Mouse (Mus musculus) liver, embryonic 15.5 days (tissue): Measurements from ENCODE around the gene Pcbp2. TPM values are rescaled to one million over a fixed set of nuclear protein-coding genes. Genes with fewer than 3 reads are reported as not detected.
A peak's percentile ranks its signal among the peaks of the same experiment; 100 is the strongest.

Source experiments
- ATAC-seq: fragments of 200-750 bp; cut with Nextera tagmentation; 2 replicates; pipeline ENCODE4 v1.8.0; 2017; ENCODE audit warnings: moderate number of reproducible peaks, mild to moderate bottlenecking, moderate library complexity; ENCODE audit not compliant: insufficient read depth
- H3K27ac ChIP-seq: fragments of 300-500 bp; sonication (generic); replicated peaks from 2 replicates; pipeline ENCODE4 v1.5.1; 2015; ENCODE audit warnings: mild to moderate bottlenecking, inconsistent platforms
- H3K27me3 ChIP-seq: fragments of 300-500 bp; sonication (generic); 2 replicates; pipeline ENCODE4 v1.6.1; 2015; ENCODE audit warnings: mild to moderate bottlenecking, inconsistent platforms
- H3K36me3 ChIP-seq: fragments of 300-500 bp; sonication (generic); replicated peaks from 2 replicates; pipeline ENCODE4 v1.6.1; 2015; ENCODE audit warnings: moderate library complexity, mild to moderate bottlenecking, inconsistent platforms
- H3K4me1 ChIP-seq: fragments of 300-500 bp; sonication (generic); replicated peaks from 2 replicates; pipeline ENCODE4 v1.6.1; 2015; ENCODE audit warnings: inconsistent platforms
- H3K4me2 ChIP-seq: fragments of 300-500 bp; sonication (generic); 2 replicates; pipeline ENCODE4 v1.6.1; 2015; ENCODE audit warnings: moderate library complexity, mild to moderate bottlenecking, inconsistent platforms
- H3K4me3 ChIP-seq: fragments of 300-500 bp; sonication (generic); replicated peaks from 2 replicates; pipeline ENCODE4 v1.5.1; 2015; ENCODE audit warnings: mild to moderate bottlenecking, inconsistent platforms
- H3K9ac ChIP-seq: fragments of 300-500 bp; sonication (generic); 2 replicates; pipeline ENCODE4 v1.6.1; 2015; ENCODE audit warnings: moderate library complexity, mild to moderate bottlenecking, inconsistent platforms
- H3K9me3 ChIP-seq: fragments of 300-500 bp; sonication (generic); replicated peaks from 2 replicates; pipeline ENCODE4 v1.6.1; 2016; ENCODE audit warnings: inconsistent platforms
- WGBS: fragments of 180-500 bp; shearing (Covaris S2); methylation state at CpG from one replicate; pipeline ENCODE4 v1.1.7; 2015; ENCODE audit warnings: mixed read lengths; ENCODE audit not compliant: insufficient replicate concordance; 5-methylcytosine and 5-hydroxymethylcytosine counted together
- polyA plus RNA-seq: library from polyadenylated mRNA; unstranded; fragments of >200 nt; fragmentation: Nextera tagmentation; extraction: Ambion mirVana; gene quantifications from 2 replicates; pipeline ENCODE4 v1.2.1, GENCODE M21; 2015

Gene Pcbp2
- polyA plus RNA-seq, 1 experiment from 2014 or later: 64.1 TPM

DNA sequence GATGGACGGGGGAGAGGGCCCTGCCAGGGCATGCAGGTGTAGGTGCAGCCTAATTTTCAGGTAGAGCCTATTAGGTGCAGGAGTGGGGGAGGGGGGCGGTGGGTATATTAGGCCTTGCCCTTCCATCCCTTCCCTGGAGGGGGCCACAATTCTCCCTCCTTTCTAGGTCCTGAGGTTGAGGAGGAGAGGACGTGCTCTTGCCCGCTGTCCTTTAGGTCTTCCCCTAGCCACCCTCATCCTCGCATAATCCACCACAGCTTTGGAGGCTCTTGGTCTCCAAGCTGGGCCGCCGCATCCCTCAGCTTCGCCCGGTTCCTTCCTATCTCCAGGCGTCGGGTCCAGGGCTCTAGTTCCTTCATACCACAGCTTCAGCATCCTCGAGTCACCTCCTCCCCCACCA is 46.0 kb downstream of the Pcbp2 start:
- H3K36me3 ChIP-seq: peaks cover 6% of the 10 kb centered on the region; the same call in 1 of the 2 replicates
- H3K4me1 ChIP-seq: peaks cover 46% of the 10 kb centered on the region
- H3K4me3 ChIP-seq: peak overlapping the region; percentile 87
- H3K9ac ChIP-seq: peak overlapping the region; percentile 70
- ATAC-seq: no peak
- H3K9me3 ChIP-seq: no peaks in the 10 kb centered on the region
- no peak overlapping the region for H3K27ac ChIP-seq
- H3K27me3 ChIP-seq: peaks cover 27% of the 10 kb centered on the region
- H3K4me2 ChIP-seq: peak overlapping the region; percentile 100
- 10% methylated on average over 12 of the region's 12 CpGs for WGBS

DNA sequence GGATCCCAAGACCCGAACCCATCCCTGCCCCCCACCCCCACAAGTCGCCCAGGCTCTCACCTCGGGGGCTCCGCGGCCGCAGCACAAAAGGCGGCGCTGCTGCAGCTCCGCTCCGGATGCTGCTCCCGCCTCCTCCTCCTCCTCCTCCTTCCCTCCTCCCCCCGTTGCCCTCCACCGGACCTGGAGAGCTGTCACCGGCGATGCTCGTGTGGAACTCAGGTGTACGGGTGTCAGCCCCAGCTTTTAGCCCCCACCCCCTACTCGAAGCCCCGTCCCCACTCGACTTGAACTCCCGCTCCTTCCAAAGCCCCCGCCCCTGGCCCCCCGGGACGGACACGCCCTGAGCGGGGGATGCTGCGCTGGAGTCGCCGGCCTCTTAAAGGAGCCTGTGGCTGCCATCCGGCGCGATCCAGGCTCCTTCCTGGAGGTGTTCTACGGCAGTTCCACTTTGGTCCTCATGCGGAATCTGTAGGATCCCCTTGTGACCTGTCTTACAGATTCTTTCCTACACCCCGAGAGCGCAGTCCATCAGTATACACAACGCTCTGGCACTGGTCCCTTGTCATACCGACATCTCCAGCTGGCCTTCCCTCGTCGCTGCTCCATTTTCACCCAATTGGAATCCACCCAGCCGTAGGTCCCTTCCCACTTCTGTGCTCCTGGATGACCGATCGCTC is 46.5 kb downstream of the Pcbp2 start, which contains the start of gene Map3k12:
TSS of gene Map3k12 (minus strand) at position 337 of the 677 bp plus-strand sequence.
- H3K27ac ChIP-seq: peak within 1 kb of the TSS; percentile 81
- ATAC-seq: no peak

DNA sequence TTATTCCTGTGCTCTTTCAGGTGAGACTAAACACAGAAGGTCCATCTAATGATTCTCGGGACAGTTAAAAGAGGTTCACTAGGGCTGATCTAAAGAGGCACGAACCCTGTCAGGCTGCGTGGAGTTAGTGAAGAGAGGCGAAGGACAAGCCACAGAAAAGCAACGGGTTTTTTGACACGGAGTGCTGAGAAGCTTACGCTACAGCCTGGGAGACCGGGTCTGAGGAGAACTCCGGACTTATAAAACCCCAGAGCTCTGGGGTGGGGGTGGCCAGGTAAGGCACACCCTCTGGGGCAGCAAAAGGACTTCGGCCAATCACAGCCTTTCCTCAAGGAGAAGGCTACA is 47.3 kb downstream of the Pcbp2 start:
- Histone ChIP-seq H3K9ac (peak overlapping the region; percentile 70), H3K27me3 (peaks cover 16% of the 10 kb centered on the region), H3K9me3 (no peaks in the 10 kb centered on the region), H3K36me3 (peaks cover 20% of the 10 kb centered on the region), H3K4me3 (peak overlapping the region; percentile 87), H3K27ac (peak overlapping the region; percentile 81), H3K4me2 (peak overlapping the region; percentile 100), H3K4me1 (peaks cover 49% of the 10 kb centered on the region)
- no peak for ATAC-seq
- under 1% methylated on average over 10 of the region's 10 CpGs for WGBS

More for the DNA sequence above, 46.5 kb downstream of the Pcbp2 start, which contains the start of gene Map3k12:
- H3K27me3 ChIP-seq: peaks cover 22% of the 10 kb centered on the region
- no peaks in the 10 kb centered on the region for H3K9me3 ChIP-seq
- WGBS: under 1% methylated on average over 43 of the region's 43 CpGs
- H3K4me3 ChIP-seq: peak within 1 kb of the TSS; percentile 87
- H3K9ac ChIP-seq: peak within 1 kb of the TSS; percentile 70
- peaks cover 49% of the 10 kb centered on the region for H3K4me1 ChIP-seq
- peaks cover 12% of the 10 kb centered on the region for H3K36me3 ChIP-seq
- H3K4me2 ChIP-seq: peak within 1 kb of the TSS; percentile 100

DNA sequence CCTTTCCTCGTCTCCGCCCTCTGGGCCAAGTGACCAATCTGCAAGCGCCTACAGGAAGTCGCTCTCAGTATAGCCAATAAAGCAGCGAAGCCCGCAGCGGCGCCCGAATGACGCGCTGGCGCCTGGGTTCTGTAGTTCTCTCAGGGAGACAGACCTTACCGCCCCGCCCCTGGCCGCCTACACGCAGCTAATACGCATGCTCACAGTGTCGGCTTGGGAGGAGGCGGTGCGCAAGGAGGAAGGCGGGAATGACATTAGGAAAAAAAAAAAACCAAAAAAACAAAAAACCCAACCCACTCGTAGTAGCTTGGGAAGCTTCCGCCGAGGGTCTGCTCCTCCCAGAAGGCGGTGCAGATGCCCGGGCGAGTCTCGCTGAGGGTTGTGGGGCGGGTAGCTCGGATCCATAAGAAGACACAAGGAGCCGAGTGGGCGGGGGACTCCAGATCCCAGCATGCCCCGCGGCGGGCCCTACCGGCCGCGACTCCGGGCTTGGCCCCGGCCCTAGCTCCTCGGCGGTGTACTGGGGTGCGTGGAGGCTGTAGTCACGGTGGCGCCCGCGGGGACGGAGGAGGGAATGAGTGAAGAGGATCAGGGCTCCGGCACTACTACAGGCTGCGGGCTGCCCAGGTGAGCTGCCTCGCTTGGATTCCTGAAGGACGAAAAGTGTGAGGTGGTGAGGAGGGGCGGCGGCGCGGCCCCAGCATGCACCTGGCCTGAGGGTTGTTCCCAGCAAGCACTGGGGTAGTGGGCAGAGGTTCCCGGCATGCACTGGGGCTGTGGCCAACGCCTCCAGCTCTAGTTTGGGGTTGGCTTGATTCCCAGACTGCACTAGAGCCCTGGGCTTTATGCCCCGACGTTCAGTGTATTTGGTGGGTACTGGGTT is 47.9 kb downstream of the Pcbp2 start, which contains the start of gene Tarbp2:
TSS of gene Tarbp2 (plus strand) at position 217 of the 883 bp plus-strand sequence.
- peak; percentile 93 for ATAC-seq
- WGBS: under 1% methylated on average over 60 of the region's 60 CpGs
- Histone ChIP-seq H3K9me3 (no peaks in the 10 kb centered on the region), H3K36me3 (peaks cover 23% of the 10 kb centered on the region), H3K27ac (peak within 1 kb of the TSS; percentile 97), H3K9ac (peak within 1 kb of the TSS; percentile 94), H3K4me2 (peak within 1 kb of the TSS; percentile 100), H3K4me3 (peak within 1 kb of the TSS; percentile 87), H3K27me3 (peaks cover 16% of the 10 kb centered on the region), H3K4me1 (peaks cover 49% of the 10 kb centered on the region)

DNA sequence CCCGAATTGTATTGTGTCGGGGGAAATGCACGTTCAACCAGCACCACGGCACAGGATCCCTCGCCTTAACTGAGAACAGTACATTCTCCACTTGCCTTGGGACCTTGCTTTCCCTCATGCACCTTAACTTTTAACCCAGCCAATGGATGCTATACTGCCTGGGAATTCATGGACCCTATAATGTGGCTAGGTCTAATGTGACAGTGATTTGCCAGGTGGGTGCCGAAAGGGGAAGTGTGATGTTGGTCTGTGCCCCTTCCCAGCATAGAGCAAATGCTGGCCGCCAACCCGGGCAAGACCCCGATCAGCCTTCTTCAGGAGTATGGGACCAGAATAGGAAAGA is 48.5 kb downstream of the Pcbp2 start:
- WGBS: 3% methylated on average over 9 of the region's 9 CpGs
- Histone ChIP-seq H3K4me1 (peaks cover 49% of the 10 kb centered on the region), H3K4me2 (peak overlapping the region; percentile 100), H3K27me3 (peaks cover 16% of the 10 kb centered on the region), H3K9me3 (no peaks in the 10 kb centered on the region), H3K4me3 (peak overlapping the region; percentile 87), H3K36me3 (peaks cover 27% of the 10 kb centered on the region), H3K27ac (peak overlapping the region; percentile 97), H3K9ac (peak overlapping the region; percentile 94)
- no peak for ATAC-seq

DNA sequence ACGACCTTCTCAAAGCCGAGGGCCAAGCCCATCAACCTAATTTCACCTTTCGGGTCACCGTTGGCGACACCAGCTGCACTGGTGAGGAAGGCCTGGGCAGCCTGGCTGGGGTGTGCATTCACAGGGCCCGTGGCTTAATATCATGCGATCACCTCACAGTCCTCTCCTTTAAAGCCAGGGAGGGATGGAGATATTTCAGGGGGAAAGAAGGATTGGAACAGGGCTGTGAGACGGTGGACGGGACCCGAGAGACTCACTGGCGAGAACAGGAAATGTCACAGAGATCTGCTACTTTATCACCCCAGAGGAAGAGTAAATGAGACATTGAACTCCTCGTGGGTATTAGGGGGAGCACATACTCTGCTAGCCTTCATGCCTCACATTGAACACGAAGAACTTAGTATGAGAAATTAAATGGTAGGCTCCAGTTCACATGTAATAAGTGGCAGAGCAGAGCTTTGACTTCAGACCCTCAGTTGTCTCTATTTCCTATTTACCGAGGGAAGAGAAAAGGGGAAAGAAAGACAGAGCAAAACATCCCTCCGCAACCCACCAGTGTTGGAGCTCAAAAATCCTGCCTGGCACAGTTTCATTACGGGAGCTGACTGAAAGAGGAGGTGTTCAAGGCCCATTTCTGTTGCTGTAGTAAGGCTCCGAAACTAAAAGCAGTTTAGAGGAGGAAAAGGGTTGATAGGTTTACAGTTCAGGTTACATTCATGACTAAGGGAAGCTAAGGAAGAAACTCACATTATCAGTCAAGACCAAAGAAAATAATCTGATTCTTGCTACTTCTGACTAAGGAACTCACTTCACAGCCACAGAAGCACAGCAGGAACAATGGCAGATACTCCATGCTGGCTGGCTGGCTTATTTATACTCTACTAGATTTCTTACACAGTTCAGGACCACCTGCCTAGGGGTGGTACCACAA is 49.1 kb downstream of the Pcbp2 start:
- Histone ChIP-seq H3K9ac (peak overlapping the region; percentile 94), H3K27me3 (peaks cover 16% of the 10 kb centered on the region), H3K9me3 (no peaks in the 10 kb centered on the region), H3K4me1 (peaks cover 49% of the 10 kb centered on the region), H3K4me2 (peak overlapping the region; percentile 100), H3K27ac (peak overlapping the region; percentile 97), H3K36me3 (peaks cover 33% of the 10 kb centered on the region), H3K4me3 (peak overlapping the region; percentile 87)
- no peak for ATAC-seq
- WGBS: 26% methylated on average over 17 of the region's 17 CpGs

DNA sequence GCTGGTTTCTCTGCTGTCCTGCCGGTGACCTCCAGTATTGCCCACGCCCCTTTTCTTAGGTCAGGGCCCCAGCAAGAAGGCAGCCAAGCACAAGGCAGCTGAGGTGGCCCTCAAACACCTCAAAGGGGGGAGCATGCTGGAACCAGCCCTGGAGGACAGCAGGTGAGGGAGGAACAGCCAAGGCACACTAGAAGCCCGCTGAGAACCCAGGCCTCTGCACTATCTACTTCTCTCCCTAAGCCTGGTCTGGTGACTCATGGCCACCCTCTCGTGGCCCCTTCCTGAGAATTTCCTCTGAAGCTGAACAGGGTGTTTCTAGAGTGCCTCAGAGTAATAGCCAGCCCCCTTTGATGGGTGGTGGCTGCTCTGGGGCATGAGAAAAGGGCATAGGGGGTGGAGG is 50.1 kb downstream of the Pcbp2 start:
- ATAC-seq: no peak
- peaks cover 49% of the 10 kb centered on the region for H3K4me1 ChIP-seq
- no peak overlapping the region for H3K4me3 ChIP-seq
- H3K4me2 ChIP-seq: peak overlapping the region; percentile 100
- peaks cover 13% of the 10 kb centered on the region for H3K27me3 ChIP-seq
- 26% methylated on average over 4 of the region's 4 CpGs for WGBS
- peak overlapping the region; percentile 94; the same call in 1 of the 2 replicates for H3K9ac ChIP-seq
- peaks cover 37% of the 10 kb centered on the region for H3K36me3 ChIP-seq
- no peaks in the 10 kb centered on the region for H3K9me3 ChIP-seq
- H3K27ac ChIP-seq: peak overlapping the region; percentile 38; the same call in 1 of the 2 replicates

DNA sequence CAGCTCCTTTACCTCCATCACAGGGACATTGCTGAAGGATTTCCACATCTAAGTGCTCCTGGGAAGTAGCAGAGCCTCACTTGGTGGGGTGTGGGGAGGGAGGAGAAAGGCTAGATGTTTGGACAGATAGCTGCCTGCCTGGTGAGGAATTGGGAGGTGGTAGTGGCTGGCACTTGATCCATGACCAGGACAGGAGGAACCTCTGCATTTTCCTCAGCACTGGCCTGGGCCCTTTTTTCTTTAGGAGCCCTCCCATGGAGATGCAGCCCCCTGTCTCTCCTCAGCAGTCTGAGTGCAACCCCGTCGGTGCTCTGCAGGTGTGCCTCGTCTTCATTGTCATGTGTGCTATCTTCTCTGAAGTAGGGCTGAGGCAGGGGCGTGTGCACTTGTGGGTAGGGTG is 51.1 kb downstream of the Pcbp2 start:
- ATAC-seq: no peak
- Histone ChIP-seq H3K4me2 (no peak overlapping the region), H3K36me3 (peaks cover 37% of the 10 kb centered on the region), H3K9ac (no peak overlapping the region; the same call in 1 of the 2 replicates), H3K4me3 (no peak overlapping the region), H3K4me1 (peaks cover 42% of the 10 kb centered on the region), H3K27ac (no peak overlapping the region), H3K27me3 (peaks cover 3% of the 10 kb centered on the region; the same call in 1 of the 2 replicates), H3K9me3 (no peaks in the 10 kb centered on the region)
- WGBS: 62% methylated on average over 4 of the region's 4 CpGs

DNA sequence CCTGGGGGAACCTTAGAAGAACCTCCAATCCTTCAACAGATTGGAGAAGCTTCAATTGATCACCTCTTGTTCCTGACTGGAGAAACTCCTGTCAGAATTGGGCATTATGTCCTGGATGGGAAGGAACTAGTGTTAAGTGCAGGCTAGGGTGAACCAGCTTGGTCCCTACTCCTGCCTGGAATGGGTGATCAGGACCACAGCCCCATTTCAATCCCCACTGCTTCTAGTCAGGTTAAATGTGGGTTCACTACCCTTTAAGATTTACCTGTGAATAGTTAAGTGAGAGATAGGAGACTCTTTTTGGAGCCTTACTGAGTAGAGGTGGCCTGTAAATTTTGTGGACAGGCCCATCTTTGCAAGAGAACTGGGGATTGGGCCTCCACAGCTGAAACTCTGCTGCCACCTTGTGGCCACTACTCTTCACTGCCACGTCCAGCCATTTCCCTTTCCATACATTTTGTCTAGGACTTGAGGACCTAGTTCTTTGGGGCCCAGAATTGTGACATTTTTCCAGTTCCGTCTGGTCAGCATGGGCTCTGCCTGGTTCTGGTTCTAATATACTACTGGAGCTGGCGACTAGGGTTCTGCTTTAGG is 54.6 kb downstream of the Pcbp2 start, which contains the start of gene Npff:
TSS of gene Npff (minus strand) at position 51 of the 594 bp plus-strand sequence.
- H3K36me3 ChIP-seq: peaks cover 62% of the 10 kb centered on the region
- H3K27ac ChIP-seq: no peak within 1 kb of the TSS
- H3K9ac ChIP-seq: no peak within 1 kb of the TSS
- no peak for ATAC-seq
- WGBS: 2% methylated on average over 3 of the region's 3 CpGs
- H3K27me3 ChIP-seq: no peaks in the 10 kb centered on the region
- H3K9me3 ChIP-seq: no peaks in the 10 kb centered on the region
- no peak within 1 kb of the TSS for H3K4me2 ChIP-seq
- H3K4me3 ChIP-seq: no peak within 1 kb of the TSS
- H3K4me1 ChIP-seq: peaks cover 16% of the 10 kb centered on the region
